Mouse (Mus musculus): ENCODE measurements around the gene Wnt6.

The Wnt6 gene

DNA sequence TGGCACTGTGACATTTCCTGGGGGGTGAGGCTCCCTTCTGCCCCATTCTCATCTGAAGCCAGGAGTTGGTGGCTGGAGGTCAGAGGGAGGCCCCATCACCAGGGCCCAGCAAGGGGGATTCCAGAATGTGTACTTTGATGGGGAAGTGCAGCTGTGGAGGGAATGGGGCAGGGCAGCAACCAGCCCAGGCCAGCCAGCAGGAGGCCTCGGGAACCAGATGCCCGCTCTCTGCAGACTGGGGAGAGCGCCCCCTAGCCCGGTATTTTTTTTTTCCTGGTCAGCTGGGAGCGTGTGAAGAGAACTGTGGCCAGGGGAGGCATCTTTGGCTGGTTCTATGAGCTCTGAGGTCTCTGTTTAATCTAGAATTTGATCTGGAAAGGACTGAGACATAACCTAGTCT, 4.1 kb downstream of the Wnt6 start:
- DNase-seq (ENCODE audit: low read depth) = peak; percentile 22

DNA sequence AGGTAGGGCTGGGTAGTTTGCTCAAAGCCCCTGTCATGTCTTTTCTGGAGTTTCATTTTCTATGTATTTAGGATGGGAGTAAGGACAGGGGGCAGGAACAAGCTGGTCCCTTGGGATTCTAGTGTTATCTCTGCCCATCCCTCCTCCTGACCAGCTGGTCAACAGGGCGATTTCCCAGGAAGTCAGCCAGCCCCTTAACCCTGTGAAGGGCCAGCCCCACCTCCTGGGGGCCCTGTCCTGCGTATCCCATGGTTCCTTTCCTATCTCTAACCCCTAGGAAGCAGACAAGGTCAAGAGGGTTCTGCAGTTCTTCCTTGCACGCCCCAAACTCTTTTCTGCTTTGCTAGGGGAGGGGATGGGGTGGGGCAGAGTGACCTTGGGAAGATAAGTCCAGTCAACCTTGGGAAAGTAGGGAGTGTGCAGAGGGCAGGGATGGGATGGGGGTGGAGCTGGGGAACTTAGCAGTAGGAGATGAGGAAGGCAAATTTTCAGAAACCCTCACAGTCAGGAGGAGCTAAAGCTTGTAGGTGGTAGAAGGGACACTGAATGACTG, 7.3 kb downstream of the Wnt6 start:
- DNase-seq (ENCODE audit: low read depth) = no peak

DNA sequence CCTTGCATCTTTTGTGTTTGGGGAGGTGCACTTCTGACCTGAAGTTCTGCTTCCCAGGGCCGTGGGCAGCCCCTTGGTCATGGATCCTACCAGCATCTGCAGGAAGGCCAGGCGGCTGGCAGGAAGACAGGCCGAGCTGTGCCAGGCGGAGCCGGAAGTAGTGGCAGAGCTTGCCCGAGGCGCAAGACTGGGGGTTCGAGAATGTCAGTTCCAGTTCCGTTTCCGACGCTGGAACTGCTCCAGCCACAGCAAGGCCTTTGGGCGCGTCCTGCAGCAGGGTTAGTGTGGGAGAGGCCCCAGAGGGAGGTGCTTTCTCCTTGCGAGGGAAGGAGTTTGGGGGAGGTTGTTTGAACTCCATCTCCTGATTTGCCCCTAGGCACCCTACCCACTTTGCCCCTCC, 10.4 kb downstream of the Wnt6 start:
- DNase-seq (ENCODE audit: low read depth) = peak; percentile 39

DNA sequence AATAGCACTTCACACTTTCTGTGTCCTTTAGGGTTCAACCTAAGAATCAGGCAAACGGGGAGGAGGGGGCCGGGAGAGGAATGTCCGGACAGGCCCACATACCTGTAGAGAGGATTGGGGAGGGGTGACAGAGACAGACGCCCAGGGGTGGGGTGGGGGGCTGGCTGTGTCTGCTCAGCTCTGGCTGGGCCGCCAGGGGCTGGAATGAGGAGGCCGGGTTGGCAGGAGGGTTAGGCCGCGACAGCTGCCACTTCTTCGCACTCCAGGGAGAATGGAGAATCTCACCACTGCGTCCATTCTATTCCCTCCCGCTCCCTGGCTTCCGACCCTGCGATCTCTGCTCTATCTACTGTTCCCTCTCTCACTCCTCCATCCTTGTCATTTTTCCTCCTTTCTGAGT, 11.9 kb downstream of the Wnt6 start:
- no peak for DNase-seq (ENCODE audit: low read depth)

DNA sequence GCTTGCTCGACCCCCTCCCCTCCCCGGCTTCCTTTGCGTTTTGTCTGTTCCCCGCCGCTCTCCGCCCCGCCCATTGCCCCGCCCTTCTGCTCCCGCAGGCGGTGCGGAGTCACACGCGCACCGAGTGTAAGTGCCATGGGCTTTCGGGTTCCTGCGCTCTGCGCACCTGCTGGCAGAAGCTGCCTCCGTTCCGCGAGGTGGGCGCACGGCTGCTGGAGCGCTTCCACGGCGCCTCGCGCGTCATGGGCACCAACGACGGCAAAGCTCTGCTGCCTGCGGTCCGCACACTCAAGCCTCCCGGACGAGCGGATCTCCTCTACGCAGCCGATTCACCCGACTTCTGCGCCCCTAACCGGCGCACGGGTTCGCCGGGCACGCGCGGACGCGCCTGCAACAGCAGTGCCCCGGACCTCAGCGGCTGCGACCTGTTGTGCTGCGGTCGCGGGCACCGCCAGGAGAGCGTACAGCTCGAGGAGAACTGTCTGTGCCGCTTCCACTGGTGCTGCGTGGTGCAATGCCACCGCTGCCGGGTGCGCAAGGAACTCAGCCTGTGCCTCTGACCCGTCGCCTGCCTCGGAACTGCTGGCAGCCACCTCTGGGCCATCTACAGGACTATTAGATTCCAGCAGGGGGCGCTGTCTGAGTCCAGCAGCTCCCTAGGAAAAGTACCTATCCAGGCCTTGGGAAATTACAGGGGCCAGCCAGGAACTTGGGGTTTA, 12.5 kb downstream of the Wnt6 start:
- DNase-seq (ENCODE audit: low read depth) = no peak

DNA sequence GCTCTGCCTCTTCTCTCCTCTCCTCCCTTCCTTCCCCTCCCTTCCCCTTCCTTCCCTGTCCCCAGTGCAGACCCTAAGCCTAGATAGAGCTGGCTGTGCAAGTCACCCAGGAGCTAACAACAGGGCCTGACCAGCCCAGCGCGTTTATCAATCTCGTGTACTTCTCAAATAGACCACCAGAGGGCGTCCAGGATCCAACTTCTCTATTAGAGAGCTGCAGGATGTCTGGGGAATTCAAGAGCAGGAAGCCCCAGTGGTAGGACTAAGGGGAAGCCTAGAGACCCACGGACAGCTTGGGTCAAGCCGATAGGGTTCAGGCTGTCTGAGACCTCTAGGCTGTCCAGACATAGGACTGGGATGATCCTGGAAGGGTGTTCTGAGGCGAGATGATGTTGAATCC, 16.2 kb downstream of the Wnt6 start:
- peak; percentile 72 for DNase-seq (ENCODE audit: low read depth)

DNA sequence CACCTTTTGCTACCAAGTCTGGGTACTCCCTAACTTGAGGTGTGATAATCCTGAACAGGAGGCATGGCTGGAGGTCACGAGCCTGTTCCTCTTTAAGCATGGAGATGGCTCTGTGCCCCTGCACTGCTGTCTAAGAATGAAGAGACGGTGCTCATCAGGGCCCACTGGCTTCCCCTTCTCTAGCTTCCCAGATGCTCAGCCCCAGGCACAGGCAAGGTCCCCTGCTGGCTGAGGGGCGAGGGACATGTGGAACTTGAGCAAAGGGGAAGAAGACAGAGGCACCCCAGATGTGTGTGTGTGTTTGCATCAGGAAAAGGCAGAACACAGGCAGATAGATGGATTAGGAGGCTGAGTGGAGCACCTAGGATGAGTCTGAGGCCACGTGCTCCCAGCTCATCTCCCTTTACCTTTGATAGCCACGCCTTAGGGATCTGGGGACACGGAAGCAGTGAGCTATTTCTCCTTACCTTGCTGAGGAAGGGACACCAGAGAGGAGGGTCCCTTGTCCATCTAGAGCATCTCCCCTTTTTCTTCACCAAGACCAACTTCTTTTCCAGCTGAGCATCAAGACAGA, 17.0 kb downstream of the Wnt6 start:
- no peak for DNase-seq (ENCODE audit: low read depth)

DNA sequence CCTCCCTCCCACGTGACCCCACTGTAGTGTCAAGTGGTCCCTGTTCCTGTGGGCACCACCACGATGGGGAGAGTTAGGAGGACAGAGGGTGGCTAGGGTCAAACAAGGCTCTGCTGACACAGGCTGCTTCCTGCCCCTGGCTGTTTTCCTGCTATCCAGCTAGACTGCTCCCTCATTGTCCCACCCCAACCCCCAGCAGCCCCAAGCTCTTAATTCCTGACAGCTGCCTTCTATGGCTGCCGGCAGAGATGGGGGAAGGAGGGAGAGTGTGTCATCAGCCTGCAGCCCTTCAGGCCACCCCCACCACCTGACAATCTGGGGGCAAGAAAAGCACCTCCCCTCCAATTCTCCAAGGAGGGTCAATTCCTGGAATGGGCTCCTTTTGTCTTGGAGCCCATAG, 18.4 kb downstream of the Wnt6 start:
- DNase-seq (ENCODE audit: low read depth) = no peak

DNA sequence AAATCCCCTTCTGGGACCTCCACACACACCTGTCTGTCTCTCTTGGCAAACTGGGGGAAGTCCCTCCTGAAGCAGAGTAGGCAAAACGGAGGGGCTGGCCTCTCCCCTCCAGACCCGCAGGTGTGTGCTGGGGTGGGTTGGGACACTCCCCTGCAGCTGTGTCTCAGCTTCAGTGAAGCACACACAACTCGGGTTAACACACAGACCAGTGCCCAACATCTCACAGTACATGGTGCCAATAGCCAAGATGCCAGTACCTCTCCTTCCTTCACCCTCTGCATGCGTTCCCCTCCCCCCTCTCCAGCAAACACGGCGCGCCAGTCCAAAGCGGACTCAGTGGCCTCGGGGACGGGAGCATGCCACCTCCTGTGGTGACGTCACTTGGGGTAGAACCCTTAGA, 19.6 kb downstream of the Wnt6 start, which contains the start of gene Wnt10a:
Gene Wnt10a, plus strand, starts transcription at position 268 of the 400 bp plus-strand sequence.
- DNase-seq (ENCODE audit: low read depth) = no peak

DNA sequence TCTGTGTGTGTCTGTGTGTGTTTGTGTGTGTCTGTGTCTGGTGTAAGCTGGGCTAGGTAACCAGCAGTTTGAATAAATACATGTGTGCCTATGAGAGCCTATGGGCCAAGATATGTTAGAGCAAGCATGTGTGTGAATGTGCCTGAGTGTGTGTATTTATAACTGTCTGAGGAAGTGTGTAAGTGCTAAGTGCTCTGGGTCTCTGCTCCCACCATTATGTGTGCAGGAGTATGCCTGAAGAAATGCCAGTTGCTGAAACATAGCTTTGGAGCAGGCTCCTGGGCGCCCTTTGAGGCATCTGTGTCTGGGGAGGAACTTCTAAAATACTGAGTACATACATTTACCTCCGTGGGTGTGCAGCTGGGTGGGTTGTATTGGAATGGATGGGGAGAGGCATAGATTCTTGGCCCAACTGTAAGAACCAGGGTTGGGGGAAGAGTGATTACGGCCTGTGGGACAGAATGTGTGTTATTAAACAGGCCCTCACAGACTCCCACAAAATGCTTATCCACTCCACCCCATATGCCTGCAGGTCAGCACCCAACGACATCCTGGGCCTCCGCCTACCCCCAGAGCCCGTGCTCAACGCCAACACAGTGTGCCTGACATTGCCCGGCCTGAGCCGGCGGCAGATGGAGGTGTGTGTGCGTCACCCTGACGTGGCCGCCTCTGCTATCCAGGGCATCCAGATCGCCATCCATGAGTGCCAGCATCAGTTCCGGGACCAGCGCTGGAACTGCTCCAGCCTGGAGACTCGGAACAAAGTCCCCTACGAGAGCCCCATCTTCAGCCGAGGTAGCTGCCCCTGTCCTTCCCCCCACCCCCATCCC, 21.4 kb downstream of the Wnt6 start:
- DNase-seq (ENCODE audit: low read depth) = no peak

DNA sequence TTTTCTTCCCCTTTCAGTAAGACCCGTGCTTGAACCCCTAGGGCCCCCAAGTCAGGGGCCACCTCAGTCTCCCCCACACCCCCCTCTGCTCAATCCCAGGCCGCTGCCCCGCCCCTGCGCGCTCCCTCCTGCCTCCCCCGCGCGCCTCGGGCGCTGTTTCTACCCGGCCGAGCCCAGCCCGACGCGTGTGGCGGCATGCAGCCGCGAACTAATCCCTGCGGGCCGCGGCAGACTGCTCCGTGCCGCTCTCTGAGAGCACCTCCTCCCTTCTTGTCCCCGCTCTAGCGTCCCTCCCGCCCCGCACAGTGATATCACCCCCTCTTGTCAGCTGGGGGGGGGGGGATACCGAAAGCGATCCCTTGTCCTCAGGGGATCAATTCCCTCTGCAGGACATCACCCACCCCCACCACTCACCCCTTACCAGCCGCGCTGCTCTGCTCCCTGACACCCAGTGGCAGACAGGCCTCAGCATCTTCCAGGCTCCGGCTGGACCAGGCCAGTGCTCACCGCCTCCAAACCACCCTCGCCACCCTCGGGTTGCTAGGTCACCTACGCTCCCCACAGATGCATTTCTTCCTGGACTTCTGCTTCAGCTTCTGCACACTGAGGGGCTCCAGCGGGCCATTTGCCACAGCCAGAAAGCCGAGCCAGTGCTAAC, 22.9 kb downstream of the Wnt6 start:
- DNase-seq (ENCODE audit: low read depth) = no peak

DNA sequence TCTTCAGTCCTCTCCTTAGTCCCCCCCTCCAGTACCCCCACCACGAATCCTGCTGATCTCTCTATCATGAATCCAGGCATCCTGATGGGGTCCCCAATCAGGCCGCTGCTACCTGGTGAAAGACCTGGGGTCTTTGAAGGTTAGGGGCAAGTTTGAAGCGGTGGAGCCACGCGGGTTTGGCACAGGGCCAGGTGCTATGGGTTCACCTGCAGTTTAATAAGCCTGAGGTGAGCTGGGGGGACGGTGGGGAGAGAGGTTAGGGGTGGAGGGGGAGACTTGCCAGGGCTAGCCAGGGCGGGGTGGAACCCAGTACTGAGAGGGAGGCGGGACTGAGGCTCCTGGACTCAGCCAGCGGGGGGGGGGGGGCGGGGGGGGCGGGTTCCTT, 23.4 kb downstream of the Wnt6 start:
- no peak for DNase-seq (ENCODE audit: low read depth)

DNA sequence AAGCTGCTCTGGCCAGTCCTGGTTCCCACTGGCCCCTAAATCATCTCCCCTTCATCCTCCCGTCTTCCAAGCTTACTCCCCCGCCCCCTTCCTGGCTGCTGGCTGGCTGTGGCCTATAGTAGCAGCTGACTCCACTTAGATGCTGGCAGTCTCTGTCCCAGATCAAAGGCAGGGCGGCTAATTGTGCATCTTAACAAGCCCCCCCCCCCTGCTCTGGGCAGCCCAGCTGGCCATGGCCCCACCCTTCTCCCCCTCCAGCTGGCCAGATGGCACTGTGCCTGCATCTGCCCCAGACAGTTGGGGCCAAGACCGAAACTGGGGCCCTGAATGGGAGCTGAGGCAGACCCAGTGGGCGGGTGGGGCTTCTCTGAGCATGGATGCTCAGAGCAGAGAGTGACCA, 25.8 kb downstream of the Wnt6 start:
- DNase-seq (ENCODE audit: low read depth) = no peak

DNA sequence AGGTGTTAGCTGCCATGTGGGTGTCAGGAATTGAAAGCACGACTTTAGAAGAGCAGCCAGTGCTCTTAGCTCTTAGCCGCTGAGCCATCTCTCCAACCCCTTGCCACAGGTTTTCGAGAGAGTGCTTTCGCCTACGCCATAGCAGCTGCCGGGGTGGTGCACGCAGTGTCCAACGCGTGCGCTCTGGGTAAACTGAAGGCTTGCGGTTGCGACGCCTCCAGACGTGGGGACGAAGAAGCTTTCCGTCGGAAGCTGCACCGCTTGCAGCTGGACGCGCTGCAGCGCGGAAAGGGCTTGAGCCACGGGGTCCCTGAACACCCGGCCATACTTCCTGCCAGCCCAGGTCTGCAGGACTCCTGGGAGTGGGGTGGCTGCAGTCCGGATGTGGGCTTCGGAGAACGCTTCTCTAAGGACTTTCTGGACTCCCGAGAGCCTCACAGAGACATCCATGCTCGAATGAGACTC, 28.8 kb downstream of the Wnt6 start:
- peak; percentile 60 for DNase-seq (ENCODE audit: low read depth)

DNA sequence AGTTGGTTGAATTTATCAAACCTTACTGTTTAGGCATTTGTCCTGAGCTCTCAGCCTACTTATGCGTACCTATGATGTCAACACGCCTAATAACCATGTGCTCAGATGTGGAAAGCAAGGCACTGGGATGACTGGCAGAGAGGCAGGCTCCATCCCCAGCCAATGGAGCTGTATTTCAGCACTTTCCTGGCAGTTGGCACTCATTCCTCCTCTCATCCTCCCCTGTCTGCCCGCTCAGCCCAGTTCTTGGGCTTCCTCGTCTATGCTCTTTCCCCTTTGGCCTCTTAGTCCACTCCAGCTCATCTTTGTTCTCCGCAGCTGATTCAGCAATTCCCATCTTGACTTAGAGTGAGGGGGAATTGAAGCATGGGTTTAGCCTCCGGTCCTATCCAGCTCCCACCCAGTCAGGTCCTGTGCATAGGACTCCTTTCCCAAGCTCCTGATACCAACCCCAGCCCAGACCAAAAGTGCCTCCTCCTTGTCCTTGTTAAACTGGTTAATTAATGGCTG, 30.0 kb downstream of the Wnt6 start:
- no peak for DNase-seq (ENCODE audit: low read depth)

DNA sequence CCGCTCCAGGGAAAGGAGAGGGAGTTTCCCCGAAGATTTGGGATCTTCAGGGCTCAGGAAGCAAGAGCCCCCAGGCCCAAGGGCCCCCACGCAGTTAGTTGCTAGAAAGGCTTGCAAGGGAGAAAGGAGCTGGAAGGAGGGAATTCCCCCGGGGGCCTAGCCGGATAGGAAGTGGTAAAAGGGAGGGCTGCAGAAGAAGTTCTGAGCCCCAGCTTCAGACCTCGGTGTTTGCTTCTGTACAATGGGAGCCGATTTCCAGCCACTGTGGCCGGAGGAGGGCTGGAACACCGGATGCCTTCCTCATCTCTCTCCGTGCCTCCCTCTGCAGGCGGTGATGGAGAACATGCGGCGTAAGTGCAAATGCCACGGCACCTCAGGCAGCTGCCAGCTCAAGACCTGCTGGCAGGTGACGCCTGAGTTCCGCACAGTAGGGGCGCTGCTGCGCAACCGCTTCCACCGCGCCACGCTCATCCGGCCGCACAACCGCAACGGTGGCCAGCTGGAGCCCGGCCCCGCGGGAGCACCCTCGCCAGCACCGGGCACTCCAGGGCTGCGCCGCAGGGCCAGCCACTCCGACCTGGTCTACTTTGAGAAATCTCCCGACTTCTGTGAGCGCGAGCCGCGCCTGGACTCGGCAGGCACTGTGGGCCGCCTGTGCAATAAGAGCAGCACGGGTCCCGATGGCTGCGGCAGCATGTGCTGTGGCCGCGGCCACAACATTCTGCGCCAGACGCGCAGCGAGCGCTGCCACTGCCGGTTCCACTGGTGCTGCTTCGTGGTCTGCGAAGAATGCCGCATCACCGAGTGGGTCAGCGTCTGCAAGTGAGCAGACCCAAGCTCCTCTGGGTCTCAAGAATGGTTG, 31.3 kb downstream of the Wnt6 start:
- peak; percentile 49 for DNase-seq (ENCODE audit: low read depth)

DNA sequence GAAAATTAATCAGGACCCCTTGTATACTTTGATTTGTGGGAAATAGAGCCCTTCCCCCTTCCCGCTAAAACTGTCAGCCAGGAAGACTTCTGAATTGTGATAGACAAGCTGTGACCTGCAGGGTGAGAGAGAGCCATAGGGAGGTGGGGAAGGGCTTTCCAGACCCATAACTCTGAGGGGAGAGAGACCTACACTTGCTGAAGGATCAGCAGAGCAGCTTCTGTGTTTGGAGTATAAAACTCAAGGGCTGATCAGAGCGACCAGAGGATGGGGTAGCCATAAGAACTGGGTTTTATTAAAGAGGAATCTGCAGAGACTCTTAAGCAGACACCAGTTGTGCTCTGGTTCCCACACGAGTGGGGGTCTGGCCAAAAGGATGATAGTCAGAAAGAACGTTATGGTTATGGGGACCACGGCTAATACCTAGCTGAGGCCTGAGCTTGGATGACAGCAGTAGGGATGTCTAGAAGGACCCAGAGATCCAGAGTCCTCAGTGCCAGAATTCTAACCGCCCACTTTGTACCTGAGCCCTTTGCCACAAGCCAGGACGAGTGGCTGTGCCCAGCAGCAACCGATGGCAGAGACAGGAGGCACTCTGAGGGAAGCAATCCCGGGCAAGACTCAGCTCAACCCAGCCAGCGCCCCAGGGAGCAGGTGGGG, 32.6 kb downstream of the Wnt6 start:
- DNase-seq (ENCODE audit: low read depth) = no peak

DNA sequence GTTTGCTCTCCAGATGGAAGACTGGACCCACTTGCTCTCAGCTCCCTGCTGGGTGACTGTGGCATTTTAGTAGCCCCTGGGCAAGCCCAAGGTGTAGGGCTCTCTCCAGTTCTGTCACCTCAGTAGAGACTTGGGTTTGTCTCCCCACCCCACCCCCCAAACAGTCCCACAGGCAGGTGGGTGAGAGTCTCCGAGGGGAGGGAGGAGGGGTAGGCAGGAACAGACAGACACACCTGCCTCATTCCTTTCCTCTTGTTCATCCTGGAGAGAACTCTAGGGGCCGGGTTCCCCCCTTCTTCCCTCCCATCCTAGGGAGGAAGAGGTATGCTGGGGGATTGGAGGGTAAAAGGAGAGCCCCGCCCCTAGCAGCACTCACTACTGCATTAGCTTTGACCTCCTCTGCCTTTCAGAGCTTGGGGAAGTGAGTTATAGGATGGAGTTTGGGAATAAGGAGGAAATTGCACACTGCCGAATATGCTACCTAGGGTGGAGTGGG, 33.7 kb downstream of the Wnt6 start:
- DNase-seq (ENCODE audit: low read depth) = no peak

DNA sequence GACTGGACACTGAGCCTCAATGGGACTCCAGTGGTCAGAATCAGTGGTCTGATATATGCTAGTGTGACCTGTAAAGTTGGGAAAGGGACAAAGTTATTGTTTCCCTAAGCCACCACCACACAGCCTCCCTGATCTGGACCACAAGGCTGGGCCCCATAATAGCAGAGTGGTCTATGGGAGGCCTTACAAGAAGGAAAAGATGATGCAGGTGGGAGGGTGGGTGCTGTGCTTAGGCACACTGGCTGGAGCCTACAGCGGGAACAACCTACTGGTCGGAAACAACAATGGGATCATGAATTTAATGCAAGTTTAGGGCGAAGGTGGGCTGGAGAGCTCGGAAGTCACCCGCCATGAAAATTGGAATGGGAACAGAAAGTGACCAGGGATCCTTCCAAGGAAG, 34.2 kb downstream of the Wnt6 start:
- DNase-seq (ENCODE audit: low read depth) = no peak
